Mouse (Mus musculus) cortical plate, adult 2 months (tissue): ENCODE data around the gene Adgrv1.

Experiments
- CTCF ChIP-seq: fragments of 200-500 bp; IDR thresholded peaks from 2 replicates; pipeline ENCODE4 v1.5.1; 2011; ENCODE audit warnings: mild to moderate bottlenecking, control low read depth, low read length; ENCODE audit not compliant: insufficient read depth; ENCODE audit errors: extremely low read depth
- POLR2A ChIP-seq: fragments of 200-500 bp; IDR thresholded peaks from 2 replicates; pipeline ENCODE4 v1.6.1; 2011; ENCODE audit warnings: mild to moderate bottlenecking, low read length, control low read depth; ENCODE audit not compliant: insufficient read depth; ENCODE audit errors: extremely low read depth

- no peak for TF ChIP-seq CTCF
- no peak for TF ChIP-seq POLR2A
These were observed 262.8 kb downstream of the Adgrv1 start for GRCm38 (mm10) chr13:81370196-81370595.
